Mouse (Mus musculus) embryo, embryonic 11 days (tissue): ENCODE measurements at regions not wholly inside any gene's neighbourhood (a gene's known extent, or its start where the extent isn't known, plus 50 kb on each side); places are given as distances from the start of the nearest gene placed in this dataset.

Source experiments
- DNase-seq: peaks from one replicate; pipeline ENCODE4 v3.0.0-alpha.2; 2015

DNA sequence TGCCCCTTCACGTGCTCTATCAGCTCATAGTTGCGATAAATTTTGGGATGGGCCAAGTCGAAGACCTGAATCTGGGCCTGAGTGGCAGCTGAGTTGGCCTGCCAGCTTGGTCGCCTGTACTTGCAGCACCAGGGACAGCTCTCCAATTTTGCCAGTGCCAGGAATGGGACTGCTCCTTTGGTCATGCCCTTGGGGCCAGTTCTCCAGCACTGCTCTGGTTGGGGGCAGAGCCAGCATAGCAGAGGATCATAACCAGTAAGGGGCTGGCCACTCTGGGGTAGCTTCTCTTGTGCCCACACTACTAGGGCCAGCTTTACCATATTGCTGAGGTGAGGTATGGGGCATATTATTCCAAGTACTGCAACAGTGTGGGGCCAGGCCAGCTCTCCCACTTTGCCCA is 397.0 kb upstream of the Cadm2 start:
- peak; percentile 10 for DNase-seq

DNA sequence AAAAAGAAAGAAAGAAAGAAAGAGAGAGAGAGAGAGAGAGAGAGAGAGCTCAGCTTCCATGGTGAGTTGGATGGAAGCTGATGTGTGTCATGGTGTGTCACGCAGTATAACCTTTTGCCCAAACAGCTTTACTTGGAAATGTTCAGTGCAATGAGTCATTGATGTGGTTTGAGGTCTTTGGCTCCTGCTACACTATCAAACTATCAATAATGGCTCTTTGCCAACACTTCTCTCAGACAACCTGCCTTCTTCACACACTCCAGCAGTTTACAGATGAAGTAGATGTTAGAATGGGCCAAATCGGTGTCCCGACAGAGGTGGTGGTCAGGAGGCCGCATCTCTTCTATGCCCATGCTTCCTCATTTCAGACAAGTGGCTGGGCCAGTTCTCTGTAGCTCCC is 369.0 kb upstream of the Cadm2 start:
- no peak for DNase-seq

DNA sequence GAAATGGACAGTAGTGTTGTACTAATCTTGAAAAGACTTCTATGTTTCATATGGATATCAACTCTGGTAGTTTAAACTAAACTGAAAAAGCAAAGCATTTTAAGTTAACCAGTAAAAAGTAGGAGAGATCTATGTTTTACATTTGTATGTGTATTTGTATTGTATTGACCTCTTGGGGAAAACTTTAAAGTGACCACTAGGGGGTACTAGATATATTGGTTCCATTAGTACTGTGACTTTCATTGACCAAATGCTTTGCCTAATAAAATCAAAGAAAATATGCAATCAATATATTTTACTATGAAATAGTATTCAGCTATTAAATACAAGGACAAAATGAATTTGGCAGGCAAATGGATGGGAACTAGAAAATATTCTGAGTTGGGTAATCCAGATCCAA is 355.9 kb upstream of the Cadm2 start:
- DNase-seq = peak; percentile 7

DNA sequence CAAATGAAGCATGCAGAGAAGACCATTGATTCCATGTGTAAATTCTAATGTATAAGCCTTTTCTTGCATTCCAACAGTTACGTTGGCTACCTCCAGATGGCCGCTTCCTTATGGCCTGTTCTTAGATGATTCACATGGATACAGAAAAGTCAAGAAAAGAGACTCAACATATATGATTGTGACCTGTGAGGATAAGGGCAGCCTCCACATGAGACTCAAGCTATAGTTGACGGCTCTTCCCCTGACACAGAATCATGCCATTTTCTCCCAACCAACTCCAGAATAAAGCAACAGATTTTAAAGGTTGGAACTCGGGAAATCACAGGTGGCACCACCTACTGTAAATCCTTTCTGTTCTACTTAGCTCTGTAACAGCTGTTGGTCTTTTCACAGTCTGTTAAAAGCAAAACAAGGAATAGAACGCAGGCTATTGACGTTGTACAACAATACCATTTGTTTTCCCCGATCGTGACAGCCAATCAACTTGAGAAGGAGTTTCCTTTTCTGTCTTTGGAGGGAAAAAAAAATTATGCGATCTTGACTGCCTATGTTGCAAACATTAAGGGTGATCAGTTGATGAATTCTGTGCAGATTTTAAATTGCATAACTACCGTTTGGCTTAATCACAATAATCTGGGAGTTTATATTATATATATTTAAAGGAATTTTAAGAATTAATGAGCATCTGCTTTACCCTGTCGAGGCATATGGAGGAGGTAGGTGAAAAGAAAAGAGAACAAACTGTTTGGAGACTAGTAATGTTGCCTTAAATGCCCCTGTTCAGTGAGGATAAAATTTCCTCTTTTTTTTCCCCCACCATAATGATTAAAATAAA is 347.8 kb upstream of the Cadm2 start:
- no peak for DNase-seq

DNA sequence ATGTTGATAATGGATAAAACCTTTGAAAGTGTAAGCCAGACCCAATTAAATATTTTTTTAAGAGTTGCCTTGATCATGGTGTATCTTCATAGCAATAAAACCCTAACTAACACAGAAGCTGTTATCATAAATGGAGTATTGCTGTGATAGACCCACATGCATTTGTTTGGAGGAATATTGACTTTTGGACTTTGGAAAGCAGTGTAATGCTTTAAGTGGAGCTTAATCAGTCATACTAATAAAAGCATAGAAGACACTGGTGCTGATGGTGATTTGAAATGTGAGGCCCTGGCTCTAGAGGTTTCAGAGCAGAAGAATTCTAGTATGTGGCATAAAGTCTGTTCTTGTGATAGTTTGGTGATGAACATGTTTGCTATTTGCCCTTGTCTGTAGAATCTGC is 328.4 kb upstream of the Cadm2 start:
- DNase-seq = no peak

DNA sequence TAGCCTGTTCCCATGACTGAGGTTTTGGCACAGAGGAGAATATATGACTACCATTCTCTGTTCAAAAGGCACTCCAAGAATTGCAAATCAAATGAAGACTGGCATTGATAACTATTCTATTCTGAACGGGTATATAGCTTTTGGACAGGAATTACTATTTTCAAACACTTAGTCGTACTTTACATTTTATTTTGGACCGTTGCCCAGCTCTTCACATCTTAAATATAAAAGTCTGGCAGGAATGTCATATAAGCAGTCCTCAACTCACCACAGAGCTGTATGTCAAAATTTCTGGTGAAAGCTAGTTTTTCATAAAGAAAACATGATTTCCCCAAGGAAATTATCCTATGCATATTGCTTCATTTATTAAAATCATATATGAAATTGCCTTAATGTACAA is 323.7 kb upstream of the Cadm2 start:
- DNase-seq = no peak

DNA sequence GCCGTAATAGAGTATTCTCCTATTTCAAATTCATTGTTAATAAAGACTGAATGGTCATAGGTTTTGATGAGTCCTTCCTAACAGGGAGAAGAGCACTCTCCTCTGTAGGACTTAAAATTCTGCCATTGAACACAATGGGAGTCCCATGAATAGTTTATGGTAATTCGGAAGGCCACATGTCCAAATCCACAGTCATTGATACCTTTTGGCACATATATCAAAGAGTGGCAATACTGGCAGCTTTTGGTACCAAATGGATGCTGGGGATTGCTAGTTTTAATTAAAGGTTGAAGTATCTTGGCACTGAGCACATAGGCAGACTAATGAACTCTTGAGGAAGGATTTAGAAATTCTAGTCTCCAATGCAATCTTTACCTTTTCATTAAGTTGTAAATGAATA is 298.5 kb upstream of the Cadm2 start:
- DNase-seq = no peak

DNA sequence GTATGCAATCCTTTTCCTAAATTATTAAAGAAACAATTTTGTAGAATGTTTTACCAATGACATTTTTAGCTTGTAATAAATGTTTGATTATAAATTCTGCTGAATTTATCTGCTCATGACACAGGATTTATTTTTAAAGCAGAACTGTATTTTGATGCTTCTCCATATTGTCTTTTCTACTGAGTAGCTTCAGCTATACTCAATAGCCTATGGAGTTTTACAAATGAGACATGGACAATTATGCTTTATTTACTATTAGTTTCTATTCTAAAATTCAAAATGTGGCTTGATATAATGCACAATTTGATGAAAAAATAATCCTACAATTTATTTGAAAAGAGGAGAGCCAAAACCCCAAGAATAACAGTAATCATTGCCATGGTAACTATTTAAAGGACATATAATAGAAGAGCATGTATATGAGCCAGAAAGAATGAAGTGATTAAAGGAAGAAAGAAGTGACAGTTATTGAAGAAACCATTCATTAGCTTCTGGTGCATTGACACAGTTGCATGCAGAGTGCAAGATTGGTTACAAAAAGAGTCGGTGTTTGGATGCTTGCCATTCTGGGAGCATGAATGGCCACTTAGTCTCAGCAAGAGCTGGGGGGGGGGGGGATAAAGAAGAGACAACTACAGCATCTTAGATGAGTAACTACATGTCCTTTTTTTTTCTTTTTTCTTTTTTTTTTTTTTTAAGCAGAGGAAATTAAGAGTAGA is 250.8 kb upstream of the Cadm2 start:
- peak; percentile 3 for DNase-seq

DNA sequence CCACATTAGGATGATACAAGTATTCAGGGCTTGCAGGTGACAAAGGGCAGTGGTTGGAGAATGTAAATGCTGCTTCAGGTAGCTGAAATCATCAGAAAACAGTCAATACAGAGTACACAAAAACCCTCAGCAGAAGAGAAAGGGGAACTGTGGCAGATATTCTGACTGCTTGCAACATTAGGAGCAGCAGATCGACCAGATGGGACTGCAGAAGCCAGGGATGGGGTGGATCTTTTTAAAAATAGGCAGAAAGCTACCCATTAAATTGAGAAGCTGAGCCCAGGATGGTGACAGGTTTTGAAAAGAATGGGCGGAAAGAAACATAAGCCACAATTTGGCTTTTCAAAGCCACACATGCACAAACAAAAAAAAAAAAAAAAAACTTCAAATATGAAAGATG is 229.5 kb upstream of the Cadm2 start:
- no peak for DNase-seq

DNA sequence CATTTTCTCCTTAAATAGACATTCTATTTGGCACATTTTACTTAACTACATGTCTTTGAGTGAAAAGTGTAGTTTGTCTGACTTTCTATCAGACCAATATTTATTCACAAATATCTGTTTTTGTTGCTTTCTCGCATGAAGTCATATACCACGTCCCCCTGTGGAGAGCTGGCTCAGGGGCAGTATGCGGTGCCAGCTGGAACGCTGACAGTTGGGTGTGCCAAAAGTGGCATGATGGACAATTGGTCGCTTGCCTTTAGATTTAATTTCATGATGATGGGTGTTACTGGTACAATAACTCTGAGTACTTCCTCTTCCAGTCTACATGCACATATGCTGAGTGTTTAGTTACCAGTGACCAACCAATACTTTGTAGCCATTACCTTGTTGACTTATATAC is 223.8 kb upstream of the Cadm2 start:
- DNase-seq = no peak

DNA sequence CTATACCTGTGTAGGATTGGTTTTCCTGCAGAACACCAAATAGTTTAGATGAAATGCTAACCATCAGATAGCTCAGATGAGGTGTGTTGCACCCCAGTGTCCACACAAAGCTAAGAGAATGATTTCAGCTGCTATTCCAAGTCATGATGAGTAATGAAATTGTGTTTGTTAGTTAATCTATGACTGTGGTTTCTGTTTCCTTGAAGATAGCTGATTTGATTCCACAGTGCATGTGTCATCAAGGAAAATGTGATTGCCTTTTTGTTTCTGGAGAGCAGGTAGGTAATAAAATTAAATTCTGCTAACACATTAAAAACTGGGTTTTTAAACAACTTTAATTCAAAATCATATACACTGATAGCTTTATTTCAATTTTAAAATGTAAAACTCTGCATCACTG is 176.5 kb upstream of the Cadm2 start:
- DNase-seq = no peak

DNA sequence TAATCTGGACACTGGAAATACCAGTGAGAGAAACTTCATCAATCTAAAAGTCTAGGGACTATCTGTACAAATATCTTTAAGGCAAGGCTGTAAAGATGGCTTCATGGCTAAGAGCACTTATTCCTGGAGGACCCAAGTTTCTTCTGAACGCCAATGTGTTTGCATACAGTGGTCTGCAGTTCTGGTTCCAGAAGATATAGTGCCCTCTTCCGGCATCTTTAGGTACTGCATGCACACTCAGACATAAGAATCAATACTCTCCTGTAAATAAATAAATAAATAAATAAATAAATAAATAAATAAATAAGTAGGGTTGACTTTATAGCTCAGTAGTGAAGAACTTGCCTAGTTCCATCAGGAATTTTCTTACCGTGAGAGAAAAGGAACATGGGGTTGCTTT is 155.4 kb upstream of the Cadm2 start:
- DNase-seq = peak; percentile 46

DNA sequence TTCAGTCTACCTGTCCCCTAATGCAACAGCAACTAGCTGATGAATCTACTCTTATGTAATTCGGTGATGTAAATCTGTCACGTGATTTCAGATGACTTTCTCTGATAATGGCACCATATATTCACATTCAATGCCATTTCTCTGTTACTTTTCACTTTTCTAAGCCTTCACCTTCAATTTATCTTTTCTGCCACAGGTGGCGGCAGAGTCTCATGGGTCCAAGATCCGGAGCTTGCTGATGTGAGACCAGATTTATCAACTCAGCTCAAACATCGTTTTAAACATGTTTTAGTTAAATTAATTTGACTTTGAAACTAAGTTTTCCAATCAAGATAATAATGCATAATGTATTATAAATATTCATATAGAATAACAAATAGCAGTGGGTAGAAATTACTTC is 148.4 kb upstream of the Cadm2 start:
- DNase-seq = peak; percentile 20

DNA sequence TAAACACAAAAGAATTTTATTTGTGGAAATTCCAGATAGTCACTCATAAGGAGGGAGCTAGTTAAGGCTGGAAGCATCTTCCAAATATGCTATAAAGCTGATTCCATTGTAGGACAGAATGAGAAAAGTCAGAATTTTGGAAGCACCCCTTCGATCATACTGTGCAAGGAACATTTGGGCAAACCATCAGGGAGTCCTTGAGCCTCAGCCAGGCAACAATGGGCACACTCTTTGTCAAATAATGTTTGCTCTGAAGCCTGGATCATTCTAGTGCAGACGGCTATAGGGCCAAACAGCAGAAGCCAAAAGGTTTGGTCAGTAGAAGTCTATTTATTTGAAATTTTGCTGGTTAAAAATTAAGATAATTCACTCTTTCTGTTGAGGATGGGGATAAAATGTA is 114.7 kb upstream of the Cadm2 start:
- no peak for DNase-seq

DNA sequence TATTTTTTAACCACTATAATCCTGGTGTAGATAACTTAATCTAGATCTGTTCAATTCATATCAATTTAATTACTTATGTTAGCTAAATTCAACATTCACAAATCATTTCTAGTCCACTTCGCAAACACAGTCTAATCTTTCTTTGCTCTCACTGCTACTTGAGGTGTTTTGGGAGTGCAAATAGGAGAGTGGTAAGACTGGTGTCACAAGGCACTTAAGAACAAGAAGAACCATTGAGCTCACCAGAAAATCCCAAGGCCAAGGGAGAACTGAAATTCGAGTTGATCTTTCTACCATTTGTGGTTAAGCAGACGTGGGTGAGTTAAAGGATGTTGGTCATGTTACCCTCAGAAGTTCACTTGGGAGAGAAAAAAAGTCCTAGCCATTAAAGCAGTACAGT is 77.9 kb upstream of the Cadm2 start:
- no peak for DNase-seq
